Mouse (Mus musculus): ENCODE measurements around the gene Zfp467. TPM values are rescaled to one million over a fixed set of nuclear protein-coding genes. Genes with fewer than 3 reads are reported as not detected.

Gene Zfp467
- 18.0 and 22.4 TPM in 2 replicates for polyA plus RNA-seq (2012; rRNA removed)

GRCm38 (mm10) chr6:48445181-48446101 is at the start of gene Zfp467:
Gene Zfp467 (minus strand): TSS chr6:48445825.
- no peak for DNase-seq (ENCODE audit: low read depth)

GRCm38 (mm10) chr6:48493136-48493730 is 47.6 kb upstream of the Zfp467 start:
- DNase-seq (ENCODE audit: low read depth), result no peak

GRCm38 (mm10) chr6:48491361-48491760 is 45.7 kb upstream of the Zfp467 start:
- DNase-seq (ENCODE audit: low read depth), result no peak

GRCm38 (mm10) chr6:48489741-48490140 is 44.1 kb upstream of the Zfp467 start:
- DNase-seq (ENCODE audit: low read depth), result no peak

- DNase-seq (ENCODE audit: low read depth), result no peak
Measured at GRCm38 (mm10) chr6:48487747-48488725, 42.4 kb upstream of the Zfp467 start.

- no peak for DNase-seq (ENCODE audit: low read depth)
Measured at GRCm38 (mm10) chr6:48482501-48482900, 36.9 kb upstream of the Zfp467 start.

- DNase-seq (ENCODE audit: low read depth), result no peak
Measured at GRCm38 (mm10) chr6:48478446-48478845, 32.8 kb upstream of the Zfp467 start.

GRCm38 (mm10) chr6:48470739-48471138 is 25.1 kb upstream of the Zfp467 start:
- DNase-seq (ENCODE audit: low read depth), result no peak

- no peak for DNase-seq (ENCODE audit: low read depth)
Measured at GRCm38 (mm10) chr6:48467490-48467889, 21.9 kb upstream of the Zfp467 start.

GRCm38 (mm10) chr6:48466715-48467114 is 21.1 kb upstream of the Zfp467 start:
- no peak for DNase-seq (ENCODE audit: low read depth)

GRCm38 (mm10) chr6:48464966-48465679 is 19.5 kb upstream of the Zfp467 start:
- no peak for DNase-seq (ENCODE audit: low read depth)

- no peak for DNase-seq (ENCODE audit: low read depth)
Measured at GRCm38 (mm10) chr6:48452771-48453170, 7.1 kb upstream of the Zfp467 start.

- DNase-seq (ENCODE audit: low read depth), result no peak
Measured at GRCm38 (mm10) chr6:48452151-48452550, 6.5 kb upstream of the Zfp467 start.

- DNase-seq (ENCODE audit: low read depth), result no peak
Measured at GRCm38 (mm10) chr6:48448527-48448926, 2.9 kb upstream of the Zfp467 start.

GRCm38 (mm10) chr6:48447929-48448328 is 2.3 kb upstream of the Zfp467 start, which contains the start of gene Sspo:
Gene Sspo (plus strand): TSS chr6:48448229.
- no peak for DNase-seq (ENCODE audit: low read depth)

- DNase-seq (ENCODE audit: low read depth), result no peak
Measured at GRCm38 (mm10) chr6:48446896-48447295, 1.3 kb upstream of the Zfp467 start.

GRCm38 (mm10) chr6:48446256-48446655 is 631 bp upstream of the Zfp467 start:
- DNase-seq (ENCODE audit: low read depth), result no peak

GRCm38 (mm10) chr6:48444310-48445180 is 1.1 kb downstream of the Zfp467 start:
- no peak for DNase-seq (ENCODE audit: low read depth)

GRCm38 (mm10) chr6:48443592-48444309 is 1.9 kb downstream of the Zfp467 start:
- no peak for DNase-seq (ENCODE audit: low read depth)

Measured in gonadal fat pad, adult 2 months (tissue).